Mouse (Mus musculus): ENCODE measurements around the gene Cd28. TPM values are rescaled to one million over a fixed set of nuclear protein-coding genes. Genes with fewer than 3 reads are reported as not detected.

The Cd28 gene
- polyA plus RNA-seq, 1 experiment from 2014 or later, result 0.15 TPM

DNA sequence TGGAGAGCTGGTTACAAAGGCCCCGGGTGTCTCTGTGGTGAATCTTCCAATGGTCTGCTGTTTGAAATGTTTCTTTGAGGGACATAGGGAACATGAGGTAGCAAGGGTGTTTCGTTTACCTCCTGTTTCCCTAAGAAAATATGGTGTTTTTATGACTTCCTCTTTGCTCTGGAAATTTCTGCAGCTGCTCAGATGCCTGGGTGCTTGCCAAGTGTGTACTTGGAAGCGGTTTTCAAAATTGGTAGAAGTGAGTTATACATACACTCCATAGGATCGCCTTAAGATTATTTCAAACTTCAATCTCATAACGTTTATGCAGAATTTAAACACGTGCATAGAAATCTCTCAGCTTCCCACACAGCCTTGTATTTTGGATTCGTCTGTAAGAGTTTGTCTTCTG is 29.1 kb downstream of the Cd28 start:
- Histone ChIP-seq H3K4me2 (ENCODE audit: low read depth, severe bottlenecking) (no peak overlapping the region), H3K9me3 (ENCODE audit: control insufficient read depth, low read length) (no peaks in the 10 kb centered on the region), H3K27ac (replicated peaks; ENCODE audit: low read depth, low read length) (no peak overlapping the region), H3K4me3 (ENCODE audit: low read depth, low read length) (no peak overlapping the region), H3K4me1 (ENCODE audit: control insufficient read depth, insufficient read depth, low read length) (no peaks in the 10 kb centered on the region), H3K9ac (ENCODE audit: low read length) (no peak overlapping the region), H3K36me3 (ENCODE audit: control insufficient read depth, insufficient read depth, low read length) (no peaks in the 10 kb centered on the region), H3K27me3 (ENCODE audit: control insufficient read depth, insufficient read depth, low read length) (no peaks in the 10 kb centered on the region)
- ATAC-seq (ENCODE audit: insufficient number of reproducible peaks, low FRiP score, low TSS enrichment, low read depth) (no peak), DNase-seq (ENCODE audit: low spot score) (no peak)
- WGBS, result 77% methylated on average over 7 of the region's 7 CpGs

DNA sequence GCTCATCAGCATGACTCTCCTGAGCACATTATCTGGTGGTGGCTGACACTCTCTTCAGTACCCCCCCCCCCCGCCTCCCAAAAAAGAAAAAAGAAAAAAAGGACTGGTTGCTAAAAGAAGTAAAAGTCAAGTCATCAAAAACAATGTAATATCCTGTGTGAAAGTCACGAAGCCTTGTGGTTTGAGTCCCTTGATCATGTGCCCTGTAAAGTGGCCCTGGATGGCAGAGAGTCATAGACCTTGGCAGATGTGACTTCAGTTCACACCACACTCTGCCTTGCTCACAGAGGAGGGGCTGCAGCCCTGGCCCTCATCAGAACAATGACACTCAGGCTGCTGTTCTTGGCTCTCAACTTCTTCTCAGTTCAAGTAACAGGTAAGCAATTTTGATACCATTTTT is 29.6 kb downstream of the Cd28 start:
- no peak overlapping the region for H3K27ac ChIP-seq (replicated peaks; ENCODE audit: low read depth, low read length)
- H3K9ac ChIP-seq (ENCODE audit: low read length), result no peak overlapping the region
- H3K27me3 ChIP-seq (ENCODE audit: control insufficient read depth, insufficient read depth, low read length), result no peaks in the 10 kb centered on the region
- ATAC-seq (ENCODE audit: insufficient number of reproducible peaks, low FRiP score, low TSS enrichment, low read depth) (no peak), DNase-seq (ENCODE audit: low spot score) (no peak)
- H3K4me2 ChIP-seq (ENCODE audit: low read depth, severe bottlenecking), result no peak overlapping the region
- no peaks in the 10 kb centered on the region for H3K9me3 ChIP-seq (ENCODE audit: control insufficient read depth, low read length)
- WGBS, result 67% methylated on average over 2 of the region's 2 CpGs
- H3K36me3 ChIP-seq (ENCODE audit: control insufficient read depth, insufficient read depth, low read length), result no peaks in the 10 kb centered on the region
- no peaks in the 10 kb centered on the region for H3K4me1 ChIP-seq (ENCODE audit: control insufficient read depth, insufficient read depth, low read length)
- no peak overlapping the region for H3K4me3 ChIP-seq (ENCODE audit: low read depth, low read length)

DNA sequence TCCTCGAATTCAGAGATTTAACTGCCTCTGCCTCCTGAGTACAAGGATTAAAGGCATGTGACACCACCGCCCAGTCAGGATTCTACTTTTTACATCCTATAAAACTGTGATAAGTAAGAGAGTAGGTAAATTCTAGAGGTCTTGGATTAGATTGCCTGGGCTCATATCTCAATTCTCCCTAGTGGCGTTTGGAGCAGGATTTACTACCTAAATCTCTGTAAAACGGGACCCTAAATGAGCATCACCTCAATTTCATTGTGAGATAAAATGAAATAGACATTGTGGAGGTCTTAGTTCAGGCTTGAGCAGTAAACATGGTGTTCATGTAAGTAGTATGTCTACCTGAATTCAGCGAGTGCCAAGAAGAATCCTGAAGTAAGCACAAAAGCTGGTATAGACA is 30.3 kb downstream of the Cd28 start:
- H3K27me3 ChIP-seq (ENCODE audit: control insufficient read depth, insufficient read depth, low read length), result no peaks in the 10 kb centered on the region
- no peaks in the 10 kb centered on the region for H3K9me3 ChIP-seq (ENCODE audit: control insufficient read depth, low read length)
- 88% methylated on average over 5 of the region's 5 CpGs for WGBS
- H3K36me3 ChIP-seq (ENCODE audit: control insufficient read depth, insufficient read depth, low read length), result no peaks in the 10 kb centered on the region
- H3K9ac ChIP-seq (ENCODE audit: low read length), result no peak overlapping the region
- DNase-seq (ENCODE audit: low spot score) (no peak), ATAC-seq (ENCODE audit: insufficient number of reproducible peaks, low FRiP score, low TSS enrichment, low read depth) (no peak)
- no peak overlapping the region for H3K27ac ChIP-seq (replicated peaks; ENCODE audit: low read depth, low read length)
- no peak overlapping the region for H3K4me3 ChIP-seq (ENCODE audit: low read depth, low read length)
- H3K4me2 ChIP-seq (ENCODE audit: low read depth, severe bottlenecking), result no peak overlapping the region
- H3K4me1 ChIP-seq (ENCODE audit: control insufficient read depth, insufficient read depth, low read length), result no peaks in the 10 kb centered on the region

DNA sequence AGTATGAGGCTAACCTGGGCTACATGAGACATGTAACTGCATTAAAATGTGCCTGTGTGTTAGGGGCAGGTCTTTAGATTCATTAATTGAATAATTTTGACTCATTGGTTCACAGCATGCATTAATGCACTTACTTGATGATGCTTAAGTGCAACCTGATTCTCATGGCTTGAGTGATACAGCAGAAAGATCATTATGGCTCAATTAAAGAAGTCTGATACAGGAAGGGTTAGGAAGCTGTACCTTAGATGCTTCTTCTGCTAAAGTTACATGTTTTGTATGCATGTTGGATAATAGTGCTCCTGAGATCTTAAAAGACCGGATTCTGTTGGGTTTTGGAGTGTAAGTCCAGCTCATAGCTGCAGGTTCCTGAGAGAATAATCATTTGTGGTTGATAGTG is 31.7 kb downstream of the Cd28 start:
- Histone ChIP-seq H3K4me2 (ENCODE audit: low read depth, severe bottlenecking) (no peak overlapping the region), H3K27me3 (ENCODE audit: control insufficient read depth, insufficient read depth, low read length) (no peaks in the 10 kb centered on the region), H3K4me1 (ENCODE audit: control insufficient read depth, insufficient read depth, low read length) (no peaks in the 10 kb centered on the region), H3K36me3 (ENCODE audit: control insufficient read depth, insufficient read depth, low read length) (no peaks in the 10 kb centered on the region), H3K9ac (ENCODE audit: low read length) (no peak overlapping the region), H3K27ac (replicated peaks; ENCODE audit: low read depth, low read length) (no peak overlapping the region), H3K9me3 (ENCODE audit: control insufficient read depth, low read length) (no peaks in the 10 kb centered on the region), H3K4me3 (ENCODE audit: low read depth, low read length) (no peak overlapping the region)
- ATAC-seq (ENCODE audit: insufficient number of reproducible peaks, low FRiP score, low TSS enrichment, low read depth) (no peak), DNase-seq (ENCODE audit: low spot score) (no peak)
- WGBS, result 74% methylated on average over 1 of the region's 1 CpGs

DNA sequence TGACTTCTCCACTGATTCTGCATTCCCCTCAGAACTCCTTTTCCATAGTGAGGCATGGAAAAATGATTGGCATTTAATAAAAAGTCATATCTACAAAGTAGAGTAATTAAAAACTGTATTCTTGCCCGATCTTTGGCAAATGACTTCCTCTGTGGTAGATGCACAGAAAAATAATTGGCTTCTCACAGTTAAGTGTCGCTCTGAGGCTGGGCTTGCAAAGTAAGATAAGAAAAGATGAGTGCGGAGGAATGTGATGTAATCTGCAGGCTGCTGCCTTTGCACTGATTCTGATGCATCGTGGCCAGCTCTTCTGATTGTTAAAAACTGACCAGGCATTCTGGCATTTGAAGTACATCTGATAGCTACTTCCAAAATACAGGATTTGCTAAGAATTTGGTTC is 32.3 kb downstream of the Cd28 start:
- no peak overlapping the region for H3K27ac ChIP-seq (replicated peaks; ENCODE audit: low read depth, low read length)
- no peak for ATAC-seq (ENCODE audit: insufficient number of reproducible peaks, low FRiP score, low TSS enrichment, low read depth)
- no peaks in the 10 kb centered on the region for H3K4me1 ChIP-seq (ENCODE audit: control insufficient read depth, insufficient read depth, low read length)
- H3K4me2 ChIP-seq (ENCODE audit: low read depth, severe bottlenecking), result no peak overlapping the region
- H3K9me3 ChIP-seq (ENCODE audit: control insufficient read depth, low read length), result no peaks in the 10 kb centered on the region
- H3K4me3 ChIP-seq (ENCODE audit: low read depth, low read length), result no peak overlapping the region
- no peak overlapping the region for H3K9ac ChIP-seq (ENCODE audit: low read length)
- WGBS, result 90% methylated on average over 4 of the region's 4 CpGs
- H3K36me3 ChIP-seq (ENCODE audit: control insufficient read depth, insufficient read depth, low read length), result no peaks in the 10 kb centered on the region
- no peaks in the 10 kb centered on the region for H3K27me3 ChIP-seq (ENCODE audit: control insufficient read depth, insufficient read depth, low read length)
- no peak for DNase-seq (ENCODE audit: low spot score)

DNA sequence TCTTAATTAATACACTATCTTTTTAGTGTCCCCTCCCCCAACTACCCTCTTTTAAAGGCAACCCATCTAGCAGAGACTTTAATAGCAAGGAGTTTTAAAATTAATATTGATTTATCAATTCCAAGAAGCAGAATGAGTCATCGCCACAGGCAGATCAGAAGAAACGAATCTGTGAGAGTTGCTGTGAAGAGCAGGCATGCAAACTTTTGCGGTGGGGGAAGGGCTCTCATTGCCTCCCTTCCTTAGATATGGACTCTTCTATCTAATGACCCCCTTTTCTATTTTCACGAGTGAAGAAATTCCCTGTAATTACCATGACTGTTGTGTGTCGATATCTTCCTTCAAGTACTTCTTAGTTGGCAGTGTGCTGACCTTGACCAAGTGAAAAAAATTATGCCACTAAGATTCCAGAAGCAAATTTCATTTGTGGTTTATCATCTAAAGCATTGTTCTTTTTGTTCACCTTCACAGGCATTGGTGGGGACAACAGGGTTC is 32.8 kb downstream of the Cd28 start:
- WGBS, result 87% methylated on average over 5 of the region's 5 CpGs
- no peak overlapping the region for H3K9ac ChIP-seq (ENCODE audit: low read length)
- H3K4me3 ChIP-seq (ENCODE audit: low read depth, low read length), result no peak overlapping the region
- DNase-seq (ENCODE audit: low spot score) (no peak), ATAC-seq (ENCODE audit: insufficient number of reproducible peaks, low FRiP score, low TSS enrichment, low read depth) (no peak)
- no peak overlapping the region for H3K4me2 ChIP-seq (ENCODE audit: low read depth, severe bottlenecking)
- H3K9me3 ChIP-seq (ENCODE audit: control insufficient read depth, low read length), result no peaks in the 10 kb centered on the region
- no peaks in the 10 kb centered on the region for H3K27me3 ChIP-seq (ENCODE audit: control insufficient read depth, insufficient read depth, low read length)
- no peaks in the 10 kb centered on the region for H3K4me1 ChIP-seq (ENCODE audit: control insufficient read depth, insufficient read depth, low read length)
- H3K27ac ChIP-seq (replicated peaks; ENCODE audit: low read depth, low read length), result no peak overlapping the region
- no peaks in the 10 kb centered on the region for H3K36me3 ChIP-seq (ENCODE audit: control insufficient read depth, insufficient read depth, low read length)

DNA sequence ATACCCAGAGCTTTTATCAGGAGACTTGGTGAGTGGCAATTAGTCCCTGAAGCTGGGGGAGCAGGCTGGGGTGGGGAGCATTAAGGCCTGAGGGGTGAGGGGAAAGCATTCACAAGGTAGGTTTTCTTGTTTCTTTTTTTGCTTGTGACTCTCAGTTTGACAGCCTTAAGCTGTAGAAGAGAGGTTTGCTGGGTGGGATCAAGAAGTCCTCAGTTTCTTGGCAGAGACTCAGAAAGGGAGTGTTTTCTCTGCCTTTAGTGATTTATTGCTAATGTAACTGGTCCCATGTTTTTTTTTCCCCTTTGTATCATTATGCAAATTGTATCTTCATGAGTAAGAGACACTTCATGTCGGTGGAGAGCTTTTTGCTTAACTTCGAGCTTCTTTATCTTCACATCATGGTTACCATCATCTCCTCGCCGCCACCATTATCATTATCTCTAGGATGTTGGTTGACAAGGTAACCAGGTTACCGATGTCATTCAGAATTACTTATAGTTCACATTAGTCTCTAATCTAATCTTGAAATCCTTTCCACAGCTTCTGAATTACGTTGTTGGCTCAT is 33.7 kb downstream of the Cd28 start:
- H3K27ac ChIP-seq (replicated peaks; ENCODE audit: low read depth, low read length), result no peak overlapping the region
- H3K27me3 ChIP-seq (ENCODE audit: control insufficient read depth, insufficient read depth, low read length), result no peaks in the 10 kb centered on the region
- H3K9ac ChIP-seq (ENCODE audit: low read length), result no peak overlapping the region
- DNase-seq (ENCODE audit: low spot score) (no peak), ATAC-seq (ENCODE audit: insufficient number of reproducible peaks, low FRiP score, low TSS enrichment, low read depth) (no peak)
- H3K4me2 ChIP-seq (ENCODE audit: low read depth, severe bottlenecking), result no peak overlapping the region
- no peaks in the 10 kb centered on the region for H3K4me1 ChIP-seq (ENCODE audit: control insufficient read depth, insufficient read depth, low read length)
- H3K9me3 ChIP-seq (ENCODE audit: control insufficient read depth, low read length), result no peaks in the 10 kb centered on the region
- H3K4me3 ChIP-seq (ENCODE audit: low read depth, low read length), result no peak overlapping the region
- no peaks in the 10 kb centered on the region for H3K36me3 ChIP-seq (ENCODE audit: control insufficient read depth, insufficient read depth, low read length)
- WGBS, result 86% methylated on average over 6 of the region's 6 CpGs

DNA sequence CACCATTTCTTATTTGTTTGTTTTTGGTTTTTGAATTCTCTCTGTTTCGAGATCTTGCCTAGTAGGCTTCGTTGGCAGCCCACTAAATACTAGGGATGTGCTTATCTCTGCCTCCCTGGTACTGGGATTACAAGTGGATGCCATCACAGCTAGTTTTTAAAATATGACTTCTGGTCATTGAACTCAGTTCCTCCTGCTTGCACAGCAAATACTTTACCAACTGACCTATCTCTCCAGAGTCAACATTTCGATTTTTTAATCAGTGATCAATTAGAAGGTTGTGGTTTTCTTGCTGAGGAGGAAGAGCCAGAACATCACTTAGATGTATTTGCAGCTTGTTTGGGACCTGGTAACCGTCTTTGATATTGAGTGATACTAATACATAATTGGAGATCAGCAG is 34.4 kb downstream of the Cd28 start:
- no peak for DNase-seq (ENCODE audit: low spot score)
- H3K9me3 ChIP-seq (ENCODE audit: control insufficient read depth, low read length), result no peaks in the 10 kb centered on the region
- H3K9ac ChIP-seq (ENCODE audit: low read length), result no peak overlapping the region
- ATAC-seq (ENCODE audit: insufficient number of reproducible peaks, low FRiP score, low TSS enrichment, low read depth), result no peak
- H3K4me1 ChIP-seq (ENCODE audit: control insufficient read depth, insufficient read depth, low read length), result no peaks in the 10 kb centered on the region
- H3K27me3 ChIP-seq (ENCODE audit: control insufficient read depth, insufficient read depth, low read length), result no peaks in the 10 kb centered on the region
- no peak overlapping the region for H3K4me3 ChIP-seq (ENCODE audit: low read depth, low read length)
- no peaks in the 10 kb centered on the region for H3K36me3 ChIP-seq (ENCODE audit: control insufficient read depth, insufficient read depth, low read length)
- H3K27ac ChIP-seq (replicated peaks; ENCODE audit: low read depth, low read length), result no peak overlapping the region
- no peak overlapping the region for H3K4me2 ChIP-seq (ENCODE audit: low read depth, severe bottlenecking)
- WGBS, result 88% methylated on average over 4 of the region's 4 CpGs

DNA sequence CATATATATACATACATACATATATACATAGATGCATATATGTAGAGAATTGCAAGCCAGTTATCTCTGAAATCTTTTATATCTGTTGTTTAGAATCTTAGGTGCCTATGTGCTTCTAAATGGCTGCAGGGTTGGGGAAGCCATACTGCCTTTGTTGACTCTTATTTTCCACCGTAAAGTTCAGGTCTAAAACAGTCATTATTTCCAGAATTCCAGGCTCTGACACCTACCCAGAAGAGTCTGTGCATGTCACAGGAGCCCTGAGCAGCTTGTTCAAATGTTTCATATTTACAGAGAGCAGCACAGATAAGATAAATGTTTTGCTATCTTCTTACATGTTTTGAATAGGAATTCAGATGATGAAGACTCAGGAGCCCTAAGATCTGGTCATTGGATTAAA is 36.4 kb downstream of the Cd28 start:
- DNase-seq (ENCODE audit: low spot score) (no peak), ATAC-seq (ENCODE audit: insufficient number of reproducible peaks, low FRiP score, low TSS enrichment, low read depth) (no peak)
- Histone ChIP-seq H3K4me2 (ENCODE audit: low read depth, severe bottlenecking) (no peak overlapping the region), H3K4me1 (ENCODE audit: control insufficient read depth, insufficient read depth, low read length) (no peaks in the 10 kb centered on the region), H3K9me3 (ENCODE audit: control insufficient read depth, low read length) (no peaks in the 10 kb centered on the region), H3K9ac (ENCODE audit: low read length) (no peak overlapping the region), H3K4me3 (ENCODE audit: low read depth, low read length) (no peak overlapping the region), H3K36me3 (ENCODE audit: control insufficient read depth, insufficient read depth, low read length) (no peaks in the 10 kb centered on the region), H3K27ac (replicated peaks; ENCODE audit: low read depth, low read length) (no peak overlapping the region), H3K27me3 (ENCODE audit: control insufficient read depth, insufficient read depth, low read length) (no peaks in the 10 kb centered on the region)
- WGBS, result 87% methylated on average over 1 of the region's 1 CpGs
